Mouse (Mus musculus) forebrain, embryonic 12.5 days (tissue): ENCODE measurements at regions not wholly inside any gene's neighbourhood (a gene's known extent, or its start where the extent isn't known, plus 50 kb on each side); places are given as distances from the start of the nearest gene placed in this dataset.

Experiments used
- ATAC-seq: fragments of 200-750 bp; cut with Nextera tagmentation; 2 replicates; pipeline ENCODE4 v1.8.0; 2017; ENCODE audit warnings: moderate TSS enrichment; ENCODE audit not compliant: low FRiP score
- H3K27ac ChIP-seq: fragments of 300-500 bp; sonication (generic); 2 replicates; pipeline ENCODE4 v1.5.1; 2016; ENCODE audit warnings: mild to moderate bottlenecking
- H3K27me3 ChIP-seq: fragments of 300-500 bp; sonication (generic); 2 replicates; pipeline ENCODE4 v1.6.1; 2016; ENCODE audit warnings: mild to moderate bottlenecking
- H3K36me3 ChIP-seq: fragments of 300-500 bp; sonication (generic); replicated peaks from 2 replicates; pipeline ENCODE4 v1.6.1; 2016; ENCODE audit warnings: mild to moderate bottlenecking
- H3K4me1 ChIP-seq: fragments of 300-500 bp; sonication (generic); 2 replicates; pipeline ENCODE4 v1.6.1; 2016
- H3K4me2 ChIP-seq: fragments of 300-500 bp; sonication (generic); 2 replicates; pipeline ENCODE4 v1.6.1; 2016; ENCODE audit warnings: mild to moderate bottlenecking, moderate library complexity
- H3K4me3 ChIP-seq: fragments of 300-500 bp; sonication (generic); replicated peaks from 2 replicates; pipeline ENCODE4 v1.5.1; 2016; ENCODE audit warnings: mild to moderate bottlenecking
- H3K9ac ChIP-seq: fragments of 300-500 bp; sonication (generic); 2 replicates; pipeline ENCODE4 v1.6.1; 2016; ENCODE audit warnings: mild to moderate bottlenecking
- H3K9me3 ChIP-seq: fragments of 300-500 bp; sonication (generic); 2 replicates; pipeline ENCODE4 v1.6.1; 2016
- WGBS: fragments of 180-500 bp; shearing (Covaris S2); methylation state at CpG from one replicate; pipeline ENCODE4 v1.1.7; 2016; 5-methylcytosine and 5-hydroxymethylcytosine counted together

- H3K4me3 ChIP-seq, result no peak overlapping the region
- H3K4me2 ChIP-seq, result no peak overlapping the region
- H3K4me1 ChIP-seq, result peaks cover 4% of the 10 kb centered on the region; the same call in 1 of the 2 replicates
- H3K36me3 ChIP-seq, result no peaks in the 10 kb centered on the region
- no peak overlapping the region for H3K27ac ChIP-seq
- ATAC-seq, result no peak
- no peaks in the 10 kb centered on the region for H3K9me3 ChIP-seq
- 67% methylated on average over 4 of the region's 4 CpGs for WGBS
- H3K9ac ChIP-seq, result no peak overlapping the region
- no peaks in the 10 kb centered on the region for H3K27me3 ChIP-seq
Measured at GRCm38 (mm10) chr13:42526163-42526562, 154.3 kb upstream of the Phactr1 start.

- H3K9me3 ChIP-seq, result no peaks in the 10 kb centered on the region
- no peaks in the 10 kb centered on the region for H3K27me3 ChIP-seq
- no peak overlapping the region for H3K4me3 ChIP-seq
- WGBS, result 60% methylated on average over 8 of the region's 8 CpGs
- no peak overlapping the region for H3K4me2 ChIP-seq
- H3K4me1 ChIP-seq, result peaks cover 4% of the 10 kb centered on the region; the same call in 1 of the 2 replicates
- H3K9ac ChIP-seq, result no peak overlapping the region
- no peaks in the 10 kb centered on the region for H3K36me3 ChIP-seq
- ATAC-seq, result no peak
- H3K27ac ChIP-seq, result no peak overlapping the region
Measured at GRCm38 (mm10) chr13:42526966-42527365, 153.5 kb upstream of the Phactr1 start.

- H3K4me3 ChIP-seq, result no peak overlapping the region
- ATAC-seq, result no peak
- no peaks in the 10 kb centered on the region for H3K27me3 ChIP-seq
- H3K4me2 ChIP-seq, result no peak overlapping the region
- H3K9me3 ChIP-seq, result no peaks in the 10 kb centered on the region
- WGBS, result 90% methylated on average over 2 of the region's 2 CpGs
- H3K36me3 ChIP-seq, result no peaks in the 10 kb centered on the region
- no peak overlapping the region for H3K27ac ChIP-seq
- H3K4me1 ChIP-seq, result peaks cover 4% of the 10 kb centered on the region; the same call in 1 of the 2 replicates
- no peak overlapping the region for H3K9ac ChIP-seq
Measured at GRCm38 (mm10) chr13:42528169-42528568, 152.3 kb upstream of the Phactr1 start.

- no peaks in the 10 kb centered on the region for H3K36me3 ChIP-seq
- 82% methylated on average over 7 of the region's 7 CpGs for WGBS
- H3K9me3 ChIP-seq, result no peaks in the 10 kb centered on the region
- no peak overlapping the region for H3K4me3 ChIP-seq
- no peak overlapping the region for H3K27ac ChIP-seq
- ATAC-seq, result no peak
- H3K4me1 ChIP-seq, result no peaks in the 10 kb centered on the region
- no peak overlapping the region for H3K4me2 ChIP-seq
- H3K9ac ChIP-seq, result no peak overlapping the region
- H3K27me3 ChIP-seq, result no peaks in the 10 kb centered on the region
Measured at GRCm38 (mm10) chr13:42536501-42537210, 143.8 kb upstream of the Phactr1 start.

GRCm38 (mm10) chr13:42538046-42538445 lies 142.4 kb upstream of the Phactr1 start:
- no peaks in the 10 kb centered on the region for H3K36me3 ChIP-seq

GRCm38 (mm10) chr13:42544536-42545094 lies 135.8 kb upstream of the Phactr1 start:
- H3K27me3 ChIP-seq, result no peaks in the 10 kb centered on the region
- WGBS, result 76% methylated on average over 4 of the region's 4 CpGs
- H3K9ac ChIP-seq, result no peak overlapping the region
- no peaks in the 10 kb centered on the region for H3K36me3 ChIP-seq
- H3K27ac ChIP-seq, result no peak overlapping the region
- no peak overlapping the region for H3K4me2 ChIP-seq
- H3K4me3 ChIP-seq, result no peak overlapping the region
- no peaks in the 10 kb centered on the region for H3K4me1 ChIP-seq
- ATAC-seq, result no peak
- no peaks in the 10 kb centered on the region for H3K9me3 ChIP-seq

More at GRCm38 (mm10) chr13:42538046-42538445, 142.4 kb upstream of the Phactr1 start:
- Histone ChIP-seq H3K9me3 (no peaks in the 10 kb centered on the region), H3K4me3 (no peak overlapping the region), H3K9ac (no peak overlapping the region), H3K4me2 (no peak overlapping the region), H3K27ac (no peak overlapping the region), H3K4me1 (no peaks in the 10 kb centered on the region), H3K27me3 (no peaks in the 10 kb centered on the region)
- no peak for ATAC-seq
- WGBS, result 90% methylated on average over 2 of the region's 2 CpGs

GRCm38 (mm10) chr13:42546389-42546788 lies 134.0 kb upstream of the Phactr1 start:
- Histone ChIP-seq H3K4me3 (no peak overlapping the region), H3K9ac (no peak overlapping the region), H3K4me2 (no peak overlapping the region), H3K4me1 (no peaks in the 10 kb centered on the region), H3K27me3 (no peaks in the 10 kb centered on the region), H3K27ac (no peak overlapping the region), H3K9me3 (no peaks in the 10 kb centered on the region), H3K36me3 (no peaks in the 10 kb centered on the region)
- ATAC-seq, result no peak
- 74% methylated on average over 4 of the region's 4 CpGs for WGBS

GRCm38 (mm10) chr13:42546851-42547250 lies 133.6 kb upstream of the Phactr1 start:
- Histone ChIP-seq H3K4me2 (no peak overlapping the region), H3K4me1 (no peaks in the 10 kb centered on the region), H3K9me3 (no peaks in the 10 kb centered on the region), H3K27ac (no peak overlapping the region), H3K4me3 (no peak overlapping the region), H3K9ac (no peak overlapping the region), H3K27me3 (no peaks in the 10 kb centered on the region), H3K36me3 (no peaks in the 10 kb centered on the region)
- ATAC-seq, result no peak
- WGBS, result 90% methylated on average over 10 of the region's 10 CpGs

- Histone ChIP-seq H3K4me2 (no peak overlapping the region), H3K4me1 (no peaks in the 10 kb centered on the region), H3K9me3 (no peaks in the 10 kb centered on the region), H3K27me3 (no peaks in the 10 kb centered on the region), H3K9ac (no peak overlapping the region), H3K36me3 (no peaks in the 10 kb centered on the region), H3K27ac (no peak overlapping the region), H3K4me3 (no peak overlapping the region)
- ATAC-seq, result no peak
- WGBS, result 75% methylated on average over 5 of the region's 5 CpGs
Measured at GRCm38 (mm10) chr13:42549021-42549559, 131.3 kb upstream of the Phactr1 start.

- no peak for ATAC-seq
- H3K27ac ChIP-seq, result no peak overlapping the region
- H3K4me3 ChIP-seq, result no peak overlapping the region
- H3K36me3 ChIP-seq, result no peaks in the 10 kb centered on the region
- no peaks in the 10 kb centered on the region for H3K4me1 ChIP-seq
- H3K4me2 ChIP-seq, result no peak overlapping the region
- no peaks in the 10 kb centered on the region for H3K9me3 ChIP-seq
- H3K27me3 ChIP-seq, result no peaks in the 10 kb centered on the region
- H3K9ac ChIP-seq, result no peak overlapping the region
- WGBS, result 77% methylated on average over 4 of the region's 4 CpGs
Measured at GRCm38 (mm10) chr13:42554961-42555360, 125.5 kb upstream of the Phactr1 start.

- no peak overlapping the region for H3K9ac ChIP-seq
- 86% methylated on average over 3 of the region's 3 CpGs for WGBS
- no peaks in the 10 kb centered on the region for H3K27me3 ChIP-seq
- no peaks in the 10 kb centered on the region for H3K4me1 ChIP-seq
- no peak overlapping the region for H3K4me3 ChIP-seq
- no peak for ATAC-seq
- no peak overlapping the region for H3K27ac ChIP-seq
- no peaks in the 10 kb centered on the region for H3K36me3 ChIP-seq
- no peak overlapping the region for H3K4me2 ChIP-seq
- H3K9me3 ChIP-seq, result no peaks in the 10 kb centered on the region
Measured at GRCm38 (mm10) chr13:42558526-42558925, 121.9 kb upstream of the Phactr1 start.

- H3K4me3 ChIP-seq, result no peak overlapping the region
- H3K27ac ChIP-seq, result no peak overlapping the region
- H3K36me3 ChIP-seq, result no peaks in the 10 kb centered on the region
- 76% methylated on average over 2 of the region's 2 CpGs for WGBS
- H3K4me1 ChIP-seq, result no peaks in the 10 kb centered on the region
- no peaks in the 10 kb centered on the region for H3K9me3 ChIP-seq
- H3K27me3 ChIP-seq, result no peaks in the 10 kb centered on the region
- H3K9ac ChIP-seq, result no peak overlapping the region
- no peak overlapping the region for H3K4me2 ChIP-seq
- no peak for ATAC-seq
Measured at GRCm38 (mm10) chr13:42561446-42561845, 119.0 kb upstream of the Phactr1 start.
